Mouse (Mus musculus) CH12.LX (cell line): Measurements from ENCODE around the gene Asap2. TPM values are rescaled to one million over a fixed set of nuclear protein-coding genes. Genes with fewer than 3 reads are reported as not detected.

ENCODE experiments used
- DNase-seq: peaks from one replicate; pipeline ENCODE4 v3.0.0-alpha.2; 2013; ENCODE audit errors: extremely low read depth
- H3K27ac ChIP-seq: 2 replicates; pipeline ENCODE4 v1.5.1; 2012; ENCODE audit warnings: low read depth, mild to moderate bottlenecking, control low read depth, moderate library complexity; ENCODE audit not compliant: insufficient read depth
- H3K27me3 ChIP-seq: replicated peaks from 2 replicates; pipeline ENCODE3; 2012; ENCODE audit warnings: inconsistent platforms
- H3K36me3 ChIP-seq, 2 experiments: replicated peaks in 1 of 2; 2 replicates each; pipeline versions ENCODE3 to v1.6.1; 2012; ENCODE audit warnings: inconsistent platforms in 1 of 2, low read length in 1 of 2, mild to moderate bottlenecking in 1 of 2, mixed read lengths in 1 of 2, moderate library complexity in 1 of 2; ENCODE audit not compliant: control insufficient read depth in 1 of 2, insufficient read depth in 1 of 2
- H3K4me1 ChIP-seq, 2 experiments: 2 replicates each; pipeline ENCODE4 v1.6.1; 2012; ENCODE audit warnings: inconsistent platforms in 1 of 2, moderate library complexity in 1 of 2; ENCODE audit not compliant: insufficient read depth in 2 of 2, control insufficient read depth in 1 of 2
- H3K4me2 ChIP-seq: 2 replicates; pipeline ENCODE4 v1.6.1; 2012; ENCODE audit warnings: low read depth, mild to moderate bottlenecking, control low read depth; ENCODE audit not compliant: poor library complexity, insufficient read depth, severe bottlenecking
- H3K4me3 ChIP-seq, 3 experiments: fragments of 150-350 bp in 1 of 3; sonication (generic) in 1 of 3; replicated peaks in 1 of 3; 2 replicates each; pipeline versions ENCODE3 to v1.5.1; 2011 to 2012; ENCODE audit warnings: low read depth in 2 of 3, low read length in 2 of 3, mild to moderate bottlenecking in 2 of 3, moderate library complexity in 2 of 3, control low read depth in 1 of 3, improper control_type of control experiment in 1 of 3, inconsistent platforms in 1 of 3, mixed read lengths in 1 of 3; ENCODE audit not compliant: poor library complexity in 1 of 3
- H3K79me2 ChIP-seq: replicated peaks from 2 replicates; pipeline ENCODE4 v1.6.1; 2012; ENCODE audit warnings: mild to moderate bottlenecking, moderate library complexity; ENCODE audit not compliant: control insufficient read depth, poor library complexity, insufficient read depth, severe bottlenecking; ENCODE audit errors: extremely low read depth
- H3K9ac ChIP-seq: 2 replicates; pipeline ENCODE4 v1.6.1; 2012; ENCODE audit warnings: low read depth, mild to moderate bottlenecking, control low read depth, moderate library complexity; ENCODE audit not compliant: insufficient read depth
- H3K9me3 ChIP-seq: replicated peaks from 2 replicates; pipeline ENCODE3; 2012; ENCODE audit warnings: low read length, inconsistent platforms, mixed read lengths
- BHLHE40 ChIP-seq: IDR thresholded peaks from 2 replicates; pipeline ENCODE4 v1.6.1; 2011; ENCODE audit warnings: mild to moderate bottlenecking, low read depth, low read length, improper control_type of control experiment
- CHD1 ChIP-seq: IDR thresholded peaks from 2 replicates; pipeline ENCODE4 v1.6.1; 2012; ENCODE audit warnings: low read depth, low read length, improper control_type of control experiment, inconsistent platforms
- CHD2 ChIP-seq: IDR thresholded peaks from 2 replicates; pipeline ENCODE4 v1.6.1; 2011; ENCODE audit warnings: low read length, improper control_type of control experiment
- E2F4 ChIP-seq: IDR thresholded peaks from 2 replicates; pipeline ENCODE4 v1.6.1; 2011; ENCODE audit warnings: low read depth, low read length, improper control_type of control experiment; ENCODE audit not compliant: insufficient replicate concordance
- GABPA ChIP-seq: IDR thresholded peaks from 2 replicates; pipeline ENCODE4 v1.6.1; 2012; ENCODE audit warnings: low read depth, low read length, improper control_type of control experiment, inconsistent platforms; ENCODE audit not compliant: insufficient replicate concordance
- JUND ChIP-seq: conservative IDR thresholded peaks from 2 replicates; pipeline ENCODE4 v1.6.1; 2011; ENCODE audit warnings: low read depth, low read length, improper control_type of control experiment
- MAFK ChIP-seq: IDR thresholded peaks from 2 replicates; pipeline ENCODE4 v1.6.1; 2011; ENCODE audit warnings: low read length, improper control_type of control experiment; ENCODE audit not compliant: insufficient replicate concordance
- MAZ ChIP-seq: IDR thresholded peaks from 2 replicates; pipeline ENCODE4 v1.6.1; 2012; ENCODE audit warnings: low read depth, mild to moderate bottlenecking, inconsistent platforms, low read length, improper control_type of control experiment, moderate library complexity
- MEF2A ChIP-seq: IDR thresholded peaks from 2 replicates; pipeline ENCODE4 v1.6.1; 2014; ENCODE audit warnings: low read depth, mild to moderate bottlenecking, inconsistent platforms, low read length, improper control_type of control experiment, borderline replicate concordance
- NELFE ChIP-seq: IDR thresholded peaks from 2 replicates; pipeline ENCODE4 v1.6.1; 2011; ENCODE audit warnings: low read depth, low read length, improper control_type of control experiment
- PAX5 ChIP-seq: IDR thresholded peaks from 2 replicates; pipeline ENCODE4 v1.6.1; 2012; ENCODE audit warnings: low read length, inconsistent platforms, mixed read lengths
- RAD21 ChIP-seq: IDR thresholded peaks from 2 replicates; pipeline ENCODE4 v1.6.1; 2011; ENCODE audit warnings: low read depth, mild to moderate bottlenecking, low read length, improper control_type of control experiment, moderate library complexity
- RCOR1 ChIP-seq: conservative IDR thresholded peaks from 2 replicates; pipeline ENCODE4 v1.6.1; 2012; ENCODE audit warnings: low read depth, mild to moderate bottlenecking, inconsistent platforms, low read length, improper control_type of control experiment
- TCF12 ChIP-seq: IDR thresholded peaks from 2 replicates; pipeline ENCODE4 v1.6.1; 2014; ENCODE audit warnings: low read depth, mild to moderate bottlenecking, inconsistent platforms, low read length, improper control_type of control experiment
- USF2 ChIP-seq: conservative IDR thresholded peaks from 2 replicates; pipeline ENCODE4 v1.6.1; 2011; ENCODE audit warnings: low read depth, low read length, improper control_type of control experiment
- ZC3H11A ChIP-seq: IDR thresholded peaks from 2 replicates; pipeline ENCODE4 v1.6.1; 2012; ENCODE audit warnings: low read depth, mild to moderate bottlenecking, inconsistent platforms, low read length, improper control_type of control experiment
- ZMIZ1 ChIP-seq: IDR thresholded peaks from 2 replicates; pipeline ENCODE4 v1.6.1; 2012; ENCODE audit warnings: low read depth, mild to moderate bottlenecking, inconsistent platforms, low read length, improper control_type of control experiment
- ZNF384 ChIP-seq: IDR thresholded peaks from 2 replicates; pipeline ENCODE4 v1.6.1; 2012; ENCODE audit warnings: low read depth, low read length, improper control_type of control experiment, inconsistent platforms
- dilution Hi-C: fragments of 300-500 bp; cut with MboI; formaldehyde crosslinking; loops from 2 replicates; pipeline ENCODE4 v1.14.3; 2020; ENCODE audit warnings: low sequenced_read_pairs; ENCODE audit not compliant: extremely low pct_unique_long_range_greater_than_20kb, extremely low pct_ligation_motif_present
- in situ Hi-C: fragments of 300-500 bp; cut with MboI; formaldehyde crosslinking; loops from 3 replicates; pipeline ENCODE4 v1.14.3; 2019; ENCODE audit warnings: low sequenced_read_pairs, low pct_ligation_motif_present, low pct_unique_long_range_greater_than_20kb, mixed read lengths
- polyA plus RNA-seq: library from polyadenylated mRNA; unstranded; fragments of >175 nt; gene quantifications from 2 replicates; pipeline ENCODE4 v1.2.1, GENCODE M21; 2012; ENCODE audit warnings: low read depth; ENCODE audit not compliant: insufficient read length
- total RNA-seq, 2 experiments: library from RNA; depleted of rRNA; stranded (reverse); fragments of 300-350 nt in 1 of 2; fragments of >200 nt in 1 of 2; gene quantifications; 2 replicates each; pipeline ENCODE4 v1.2.3; 2012 to 2014

Asap2 gene
- total and polyA plus RNA-seq, 3 experiments = 0.17 to 0.64 (median 0.17) TPM

- in situ Hi-C loops = no loop called here
Observed at GRCm38 (mm10) chr12:21146826-21147225, 156.6 kb downstream of the Asap2 start.

GRCm38 (mm10) chr12:21153279-21153707, 163.0 kb downstream of the Asap2 start:
- 0 out of 4 replicates have a peak, but pooled peaks cover 0 to 2% of the 10 kb centered on the region in 2 experiments for H3K4me1 ChIP-seq
- TF ChIP-seq BHLHE40 (no peak), ZNF384 (no peak), GABPA (no peak), TCF12 (no peak), ZC3H11A (no peak), MAFK (no peak), NELFE (no peak), E2F4 (no peak)
- H3K9ac ChIP-seq = no peak overlapping the region
- no peak overlapping the region for H3K4me3 ChIP-seq
- H3K9me3 ChIP-seq = no peaks in the 10 kb centered on the region
- dilution Hi-C loops = no loop called here
- in situ Hi-C loops = no loop called here
- H3K79me2 ChIP-seq = no peaks in the 10 kb centered on the region
- no peak overlapping the region for H3K27ac ChIP-seq
- H3K27me3 ChIP-seq = no peaks in the 10 kb centered on the region
- no peaks in the 10 kb centered on the region for H3K36me3 ChIP-seq
- no peak for DNase-seq
- H3K4me2 ChIP-seq = no peak overlapping the region

More at GRCm38 (mm10) chr12:21146826-21147225, 156.6 kb downstream of the Asap2 start:
- DNase-seq = no peak
- no peak for TF ChIP-seq RCOR1
- no peak for TF ChIP-seq ZMIZ1
- no peak for TF ChIP-seq CHD2
- TF ChIP-seq MEF2A = no peak
- no peak for TF ChIP-seq NELFE
- TF ChIP-seq MAZ = no peak
- no peak for TF ChIP-seq RAD21
- TF ChIP-seq USF2 = no peak
- TF ChIP-seq JUND = no peak
- TF ChIP-seq ZC3H11A = no peak
- no peak for TF ChIP-seq ZNF384
- TF ChIP-seq GABPA = no peak
- TF ChIP-seq CHD1 = no peak
- TF ChIP-seq PAX5 = no peak
- H3K79me2 ChIP-seq = no peaks in the 10 kb centered on the region
- no peaks in the 10 kb centered on the region for H3K36me3 ChIP-seq
- no peak overlapping the region for H3K27ac ChIP-seq
- no peaks in the 10 kb centered on the region for H3K9me3 ChIP-seq
- H3K4me1 ChIP-seq = no peaks in the 10 kb centered on the region
- dilution Hi-C loops = no loop called here
- no peak overlapping the region for H3K4me2 ChIP-seq
- no peaks in the 10 kb centered on the region for H3K27me3 ChIP-seq
- H3K4me3 ChIP-seq = no peak overlapping the region
- H3K9ac ChIP-seq = no peak overlapping the region
